Mouse (Mus musculus): Measurements from ENCODE around the gene Vps13d.

The Vps13d gene

DNA sequence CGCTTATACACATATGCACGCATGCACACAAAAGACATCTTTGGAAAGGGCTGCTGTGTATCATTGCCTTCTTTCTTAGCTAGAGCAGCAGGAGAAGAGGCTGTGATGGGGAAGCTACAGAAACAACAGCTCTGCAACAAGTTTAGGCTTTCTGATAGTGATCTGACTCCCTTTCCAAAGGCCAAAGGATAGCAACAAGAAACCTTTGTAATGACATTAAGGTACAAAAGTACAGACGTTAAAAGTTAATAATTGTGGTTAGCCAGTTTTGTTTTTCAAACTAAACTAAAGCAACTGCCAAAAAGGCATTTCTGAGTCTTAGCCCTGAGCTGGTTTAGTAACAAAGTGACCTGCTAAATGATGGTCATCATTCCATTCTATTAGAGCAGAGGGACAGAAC, 139.0 kb downstream of the Vps13d start:
- DNase-seq (ENCODE audit: low read depth, low spot score) = no peak
- Histone ChIP-seq H3K27me3 (ENCODE audit: control insufficient read depth, insufficient read depth, low read length, poor library complexity, severe bottlenecking) (no peaks in the 10 kb centered on the region), H3K36me3 (ENCODE audit: control insufficient read depth, insufficient read depth, low read length, poor library complexity, severe bottlenecking) (peaks cover 10% of the 10 kb centered on the region)

DNA sequence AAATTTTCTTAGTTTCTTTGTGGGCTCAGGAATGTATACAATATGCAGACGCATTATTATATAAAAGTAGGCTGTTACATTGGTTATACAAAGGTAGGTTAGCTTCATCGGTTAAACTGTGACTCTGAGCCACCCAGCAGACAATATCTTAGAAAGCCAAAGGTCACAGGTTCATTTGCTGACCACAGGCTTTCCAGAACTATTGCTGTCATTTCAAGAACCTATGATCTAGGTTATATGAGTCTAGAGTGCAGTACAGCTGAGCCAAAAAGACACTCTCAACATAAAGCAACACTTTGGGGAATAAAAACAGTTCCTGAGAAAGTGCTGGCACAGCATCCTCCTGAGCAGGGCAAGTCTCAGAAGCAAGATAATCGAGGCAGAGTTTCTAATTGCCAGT, 140.4 kb downstream of the Vps13d start:
- no peaks in the 10 kb centered on the region for H3K27me3 ChIP-seq (ENCODE audit: control insufficient read depth, insufficient read depth, low read length, poor library complexity, severe bottlenecking)

DNA sequence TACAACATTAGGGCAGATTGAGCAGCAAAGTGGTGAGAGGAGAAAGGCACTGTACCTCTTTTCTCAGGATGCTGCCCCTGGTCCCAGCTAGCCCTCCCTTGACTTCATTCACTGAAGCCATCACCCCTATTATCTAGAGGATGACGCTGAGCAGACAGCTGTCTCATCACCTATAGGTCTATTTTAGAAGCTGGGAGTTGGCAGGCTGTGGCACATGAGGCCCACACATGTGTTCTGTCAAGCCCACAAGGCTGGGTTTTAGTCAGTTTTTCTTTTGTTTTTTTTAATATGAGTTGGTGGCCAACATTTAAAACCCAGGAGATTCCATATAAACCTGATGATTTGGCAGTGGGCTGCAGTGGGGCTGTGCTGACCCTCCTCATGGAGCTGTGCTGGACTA, 142.1 kb downstream of the Vps13d start:
- DNase-seq (ENCODE audit: low read depth, low spot score) = no peak
- H3K36me3 ChIP-seq (ENCODE audit: control insufficient read depth, insufficient read depth, low read length, poor library complexity, severe bottlenecking) = peaks cover 7% of the 10 kb centered on the region
- no peaks in the 10 kb centered on the region for H3K27me3 ChIP-seq (ENCODE audit: control insufficient read depth, insufficient read depth, low read length, poor library complexity, severe bottlenecking)

More for the DNA sequence above, 140.4 kb downstream of the Vps13d start:
- peaks cover 7% of the 10 kb centered on the region for H3K36me3 ChIP-seq (ENCODE audit: control insufficient read depth, insufficient read depth, low read length, poor library complexity, severe bottlenecking)
- DNase-seq (ENCODE audit: low read depth, low spot score) = no peak

DNA sequence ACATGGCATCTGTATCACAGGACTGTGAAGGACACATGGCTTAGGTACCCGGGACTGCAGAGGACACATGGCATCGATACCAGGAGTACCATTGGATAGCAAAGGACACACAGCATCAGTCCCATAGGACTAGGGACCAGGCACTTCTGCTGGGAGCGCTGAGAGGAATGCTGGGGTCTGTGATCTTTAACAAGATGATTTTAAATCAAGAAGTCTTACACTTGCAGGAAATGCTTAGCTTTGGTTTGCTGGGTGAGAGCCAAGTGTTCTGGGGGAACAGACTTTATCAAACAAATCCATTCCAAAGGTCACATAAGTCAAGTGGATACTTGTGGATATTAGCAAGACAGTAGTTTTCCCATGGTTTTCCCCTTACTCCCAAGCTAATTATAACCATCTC, 142.5 kb downstream of the Vps13d start:
- H3K27me3 ChIP-seq (ENCODE audit: control insufficient read depth, insufficient read depth, low read length, poor library complexity, severe bottlenecking) = no peaks in the 10 kb centered on the region
- no peak for DNase-seq (ENCODE audit: low read depth, low spot score)
- H3K36me3 ChIP-seq (ENCODE audit: control insufficient read depth, insufficient read depth, low read length, poor library complexity, severe bottlenecking) = peaks cover 7% of the 10 kb centered on the region

DNA sequence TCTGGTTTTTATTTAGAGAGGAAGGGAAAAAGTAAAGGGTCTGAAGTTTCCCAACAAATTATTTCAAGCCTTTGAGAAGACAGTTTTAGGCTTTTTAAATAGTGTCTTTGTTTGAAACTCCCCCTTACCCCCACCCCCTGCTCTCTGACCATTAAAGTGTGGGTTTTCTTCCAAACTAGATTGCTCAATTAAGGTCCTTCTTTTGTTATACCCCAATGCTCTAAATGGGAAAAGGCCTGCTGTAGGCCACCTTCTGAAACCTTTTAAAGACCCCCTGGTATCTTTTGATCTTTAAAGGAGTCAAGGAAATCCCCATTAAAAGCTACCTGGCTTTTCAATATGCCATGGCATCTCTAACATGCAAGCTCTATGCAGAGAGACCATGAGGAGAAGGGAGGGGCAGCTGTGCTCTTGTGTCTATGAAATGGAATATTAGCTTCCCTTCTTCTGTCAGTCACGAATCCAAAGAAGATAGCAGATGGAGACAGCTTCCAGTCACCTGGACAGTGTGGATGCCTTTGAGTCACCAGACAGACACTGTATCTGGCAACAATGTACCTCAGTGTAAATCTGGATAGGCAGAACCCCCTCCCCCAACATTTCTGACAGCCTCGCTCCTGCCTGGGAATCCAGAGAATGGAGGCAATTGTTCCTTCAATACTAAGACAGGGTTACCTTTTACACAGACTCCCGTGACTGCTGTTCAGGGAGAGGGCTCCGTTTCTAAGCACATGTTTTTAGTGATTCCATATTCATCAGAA, 143.4 kb downstream of the Vps13d start:
- peaks cover 6% of the 10 kb centered on the region; the same call in 1 of the 2 replicates for H3K36me3 ChIP-seq (ENCODE audit: control insufficient read depth, insufficient read depth, low read length, poor library complexity, severe bottlenecking)
- no peak for DNase-seq (ENCODE audit: low read depth, low spot score)
- no peaks in the 10 kb centered on the region for H3K27me3 ChIP-seq (ENCODE audit: control insufficient read depth, insufficient read depth, low read length, poor library complexity, severe bottlenecking)

DNA sequence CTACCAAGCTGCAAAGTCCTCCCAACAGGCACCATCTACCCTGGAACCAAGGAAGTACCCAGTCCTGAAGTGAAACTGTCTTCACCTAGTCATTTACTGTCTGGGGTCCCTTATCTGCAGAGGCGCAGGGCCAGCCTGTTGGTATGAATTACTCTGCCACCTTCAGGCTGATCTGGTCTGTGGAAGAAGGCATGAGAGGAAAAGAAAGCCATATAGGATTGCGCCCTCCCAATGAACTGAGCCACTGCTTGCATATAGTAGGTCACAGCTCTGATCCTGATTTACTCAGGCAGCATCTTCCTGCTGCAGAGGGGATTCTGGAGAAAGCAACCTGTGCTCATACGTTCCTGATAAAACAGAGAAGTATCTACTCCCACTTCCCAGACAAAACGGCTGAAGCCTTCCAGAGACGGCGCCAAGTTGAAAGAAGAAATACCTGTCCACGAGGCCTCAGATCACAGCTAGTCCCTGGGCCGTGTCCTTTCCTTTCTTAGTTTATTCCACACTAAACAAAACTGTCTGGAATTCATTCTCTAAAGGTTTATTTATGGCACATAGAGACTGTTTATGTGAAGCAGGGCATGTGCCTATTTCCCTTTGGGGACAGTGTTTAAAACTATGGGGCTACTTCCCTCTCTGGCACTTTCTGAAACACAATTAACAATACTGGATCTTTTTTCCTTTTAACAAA, 144.1 kb downstream of the Vps13d start:
- Histone ChIP-seq H3K36me3 (ENCODE audit: control insufficient read depth, insufficient read depth, low read length, poor library complexity, severe bottlenecking) (peaks cover 5% of the 10 kb centered on the region; the same call in 1 of the 2 replicates), H3K27me3 (ENCODE audit: control insufficient read depth, insufficient read depth, low read length, poor library complexity, severe bottlenecking) (no peaks in the 10 kb centered on the region)
- DNase-seq (ENCODE audit: low read depth, low spot score) = peak; percentile 18

DNA sequence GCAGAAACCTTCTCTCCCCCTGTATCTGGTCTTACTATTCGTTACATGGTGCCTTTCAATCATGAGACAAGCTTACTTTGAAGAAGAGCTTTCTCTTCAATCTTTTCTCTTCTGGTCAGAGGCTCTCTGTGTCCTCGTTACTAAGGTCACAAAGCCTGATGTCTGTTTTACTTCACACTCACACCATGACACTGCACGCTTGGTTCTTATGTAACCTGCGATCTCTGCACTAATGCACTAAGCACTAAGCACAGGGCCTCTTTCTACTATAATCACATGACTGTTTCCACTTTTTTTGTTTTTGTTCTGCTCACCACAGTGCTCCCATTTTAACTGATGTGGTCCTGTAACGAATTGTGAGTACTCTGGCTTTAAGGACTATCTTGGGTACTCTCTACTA, 146.8 kb downstream of the Vps13d start:
- Histone ChIP-seq H3K27me3 (ENCODE audit: control insufficient read depth, insufficient read depth, low read length, poor library complexity, severe bottlenecking) (no peaks in the 10 kb centered on the region), H3K36me3 (ENCODE audit: control insufficient read depth, insufficient read depth, low read length, poor library complexity, severe bottlenecking) (peaks cover 4% of the 10 kb centered on the region; the same call in 1 of the 2 replicates)
- no peak for DNase-seq (ENCODE audit: low read depth, low spot score)

DNA sequence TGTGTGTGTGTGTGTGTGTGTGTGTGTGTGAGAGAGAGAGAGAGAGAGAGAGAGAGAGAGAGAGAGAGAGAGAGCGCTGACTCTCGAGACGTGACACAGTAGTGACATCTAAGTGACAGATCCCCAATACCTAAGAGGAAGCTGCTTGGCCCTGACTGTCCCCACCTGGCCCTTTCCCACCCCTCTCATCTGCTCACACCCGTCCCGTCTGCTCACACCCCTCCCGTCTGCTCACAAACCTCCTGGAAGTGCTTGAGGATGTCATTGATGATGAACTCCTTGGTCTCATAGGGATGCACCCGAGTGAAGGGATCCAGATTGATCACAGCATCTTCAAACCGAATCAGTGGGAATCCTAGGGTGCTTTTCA, 148.8 kb downstream of the Vps13d start:
- Histone ChIP-seq H3K27me3 (ENCODE audit: control insufficient read depth, insufficient read depth, low read length, poor library complexity, severe bottlenecking) (no peaks in the 10 kb centered on the region), H3K36me3 (ENCODE audit: control insufficient read depth, insufficient read depth, low read length, poor library complexity, severe bottlenecking) (0 out of 2 replicates have a peak, but pooled peaks cover 3% of the 10 kb centered on the region)
- no peak for DNase-seq (ENCODE audit: low read depth, low spot score)

DNA sequence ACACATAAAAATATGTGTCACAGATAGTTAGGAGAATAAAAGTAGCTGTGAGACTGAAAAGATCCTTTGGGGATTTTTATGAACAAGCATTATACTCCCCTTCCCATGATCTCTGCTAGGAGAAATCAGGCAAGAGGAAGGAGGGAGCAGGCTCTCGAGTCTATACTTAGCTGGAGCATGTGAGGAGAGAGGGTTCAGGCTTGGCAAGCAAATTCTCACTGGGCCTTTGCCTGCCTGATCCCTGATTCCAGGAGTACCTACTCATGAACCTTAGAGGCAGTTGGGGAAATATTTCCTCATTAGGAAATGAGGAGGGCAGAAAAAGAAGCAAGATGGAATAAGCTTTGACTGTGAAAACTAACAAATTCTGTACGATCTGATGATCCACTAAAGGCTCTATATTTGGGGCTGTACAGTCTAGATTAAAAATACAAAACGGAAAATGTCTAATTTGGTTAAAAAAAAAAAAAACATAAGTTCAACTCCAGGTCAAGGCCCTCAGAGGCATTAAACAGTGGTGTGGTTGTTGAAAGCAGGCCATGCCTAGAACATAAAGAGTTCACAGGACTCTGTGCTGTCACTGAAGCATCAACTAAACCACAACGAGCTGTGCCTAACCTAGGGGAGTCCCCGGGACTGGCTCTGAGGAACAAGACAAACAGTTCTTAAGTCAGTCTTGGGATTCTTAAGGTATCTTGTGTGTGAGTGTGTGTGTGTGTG, 149.3 kb downstream of the Vps13d start:
- peak; percentile 83 for DNase-seq (ENCODE audit: low read depth, low spot score)
- Histone ChIP-seq H3K36me3 (ENCODE audit: control insufficient read depth, insufficient read depth, low read length, poor library complexity, severe bottlenecking) (0 out of 2 replicates have a peak, but pooled peaks cover 3% of the 10 kb centered on the region), H3K27me3 (ENCODE audit: control insufficient read depth, insufficient read depth, low read length, poor library complexity, severe bottlenecking) (no peaks in the 10 kb centered on the region)

DNA sequence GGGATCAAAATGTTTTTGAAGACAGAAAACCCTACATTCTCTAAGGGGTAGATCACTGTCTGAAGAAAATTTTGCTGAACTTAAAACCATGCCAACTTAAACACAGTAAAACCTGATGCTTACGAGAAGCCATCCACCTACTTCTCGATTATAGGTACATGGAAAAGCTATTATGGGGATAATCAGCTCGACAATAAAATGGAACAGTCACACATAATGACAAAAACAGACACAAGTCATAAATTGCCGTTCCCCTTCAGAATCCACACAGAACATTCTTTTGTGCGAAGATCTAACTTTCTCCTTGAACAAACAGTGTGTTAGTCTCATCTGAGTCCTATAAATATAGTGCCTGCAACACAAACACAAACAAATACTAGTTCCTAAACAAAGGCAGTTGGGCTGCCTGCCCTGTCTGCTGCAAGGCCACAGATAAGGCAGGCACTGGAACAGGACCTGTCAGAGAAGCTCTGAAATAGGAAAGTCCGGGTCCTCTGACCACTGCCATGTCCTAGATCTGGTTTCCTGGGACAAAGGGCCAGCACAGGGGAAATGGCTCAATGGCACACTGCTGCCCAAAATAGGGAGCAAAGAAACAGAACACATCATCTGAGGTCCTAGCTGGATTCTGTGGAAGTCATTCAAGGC, 153.5 kb downstream of the Vps13d start:
- Histone ChIP-seq H3K27me3 (ENCODE audit: control insufficient read depth, insufficient read depth, low read length, poor library complexity, severe bottlenecking) (no peaks in the 10 kb centered on the region), H3K36me3 (ENCODE audit: control insufficient read depth, insufficient read depth, low read length, poor library complexity, severe bottlenecking) (peaks cover 2% of the 10 kb centered on the region; the same call in 1 of the 2 replicates)
- DNase-seq (ENCODE audit: low read depth, low spot score) = no peak

DNA sequence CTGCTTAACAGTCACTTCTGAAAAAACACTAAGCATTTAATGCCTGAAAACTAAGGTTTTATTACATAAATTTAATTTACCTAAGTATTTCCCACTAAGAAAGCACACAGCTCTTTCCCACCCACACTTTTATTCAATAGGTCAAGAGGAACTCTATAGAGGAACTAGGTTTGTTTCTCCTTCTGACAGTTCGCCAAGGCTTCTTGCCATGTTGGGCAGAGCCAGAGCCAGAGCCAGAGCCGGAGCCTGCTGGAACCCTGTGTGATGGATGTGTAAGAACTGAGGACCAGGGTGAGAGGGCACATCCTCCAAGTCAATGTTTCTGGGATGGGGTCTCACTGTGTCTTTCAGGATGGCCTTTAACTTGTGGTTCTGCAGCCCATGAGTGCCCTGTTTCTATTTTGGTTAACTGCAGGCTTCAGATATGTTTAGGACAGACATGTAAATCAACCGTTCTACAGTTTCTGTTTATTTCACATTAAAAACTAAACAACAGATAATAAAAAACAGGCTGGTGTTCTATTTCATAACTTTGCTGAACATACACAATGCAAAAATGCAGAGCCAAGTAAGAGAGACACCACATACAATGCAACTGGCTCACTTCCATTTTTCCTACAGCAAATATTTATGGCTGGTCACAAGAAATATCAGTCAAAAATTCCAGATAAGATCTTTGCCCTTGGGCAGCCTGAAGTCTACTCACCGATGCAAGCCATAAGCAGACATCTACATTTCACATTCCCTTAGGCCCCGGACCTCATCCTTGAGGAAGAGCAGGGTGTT, 157.0 kb downstream of the Vps13d start:
- no peaks in the 10 kb centered on the region for H3K27me3 ChIP-seq (ENCODE audit: control insufficient read depth, insufficient read depth, low read length, poor library complexity, severe bottlenecking)
- H3K36me3 ChIP-seq (ENCODE audit: control insufficient read depth, insufficient read depth, low read length, poor library complexity, severe bottlenecking) = no peaks in the 10 kb centered on the region; the same call in none of the 2 replicates
- no peak for DNase-seq (ENCODE audit: low read depth, low spot score)

DNA sequence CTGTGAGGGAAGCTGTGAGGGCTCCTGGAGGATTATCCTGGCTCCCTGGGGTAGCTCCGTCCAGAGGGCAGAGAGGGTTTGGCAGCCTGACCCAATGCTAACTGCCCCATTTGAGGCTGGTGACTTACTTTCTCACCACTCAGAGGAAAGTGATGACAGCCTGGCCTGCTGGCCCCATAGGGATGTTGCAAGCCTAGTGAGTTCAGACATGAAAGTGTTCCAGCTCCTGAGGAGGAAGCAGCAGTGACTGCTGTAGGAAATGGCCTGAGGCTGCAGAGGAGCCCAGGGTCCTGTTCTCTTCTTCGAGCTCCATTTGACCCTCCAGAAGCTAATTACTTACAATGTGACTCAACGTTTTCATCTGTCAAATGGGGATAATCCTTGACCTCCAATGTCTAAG, 157.8 kb downstream of the Vps13d start:
- no peaks in the 10 kb centered on the region for H3K27me3 ChIP-seq (ENCODE audit: control insufficient read depth, insufficient read depth, low read length, poor library complexity, severe bottlenecking)
- H3K36me3 ChIP-seq (ENCODE audit: control insufficient read depth, insufficient read depth, low read length, poor library complexity, severe bottlenecking) = no peaks in the 10 kb centered on the region; the same call in none of the 2 replicates
- DNase-seq (ENCODE audit: low read depth, low spot score) = no peak

DNA sequence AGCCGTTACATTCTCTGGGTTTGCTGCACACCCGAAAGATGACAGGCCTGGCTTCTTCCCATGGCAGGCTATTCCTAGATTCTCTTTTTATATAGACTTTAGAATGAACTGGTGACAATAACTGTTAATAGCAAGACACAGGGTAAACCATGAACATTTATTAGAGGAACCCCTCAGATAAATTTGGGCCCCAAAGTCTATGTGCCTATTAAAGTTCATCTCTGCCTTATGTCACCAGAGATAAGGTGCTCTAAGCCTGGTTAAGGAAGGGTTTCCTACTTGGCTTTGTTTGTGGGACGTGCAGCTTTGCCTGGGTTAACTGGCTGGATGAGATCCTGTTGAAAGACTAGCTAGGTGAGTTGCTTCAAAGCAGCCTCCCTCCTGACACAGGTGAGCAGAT, 159.4 kb downstream of the Vps13d start:
- no peaks in the 10 kb centered on the region; the same call in none of the 2 replicates for H3K36me3 ChIP-seq (ENCODE audit: control insufficient read depth, insufficient read depth, low read length, poor library complexity, severe bottlenecking)
- DNase-seq (ENCODE audit: low read depth, low spot score) = no peak
- H3K27me3 ChIP-seq (ENCODE audit: control insufficient read depth, insufficient read depth, low read length, poor library complexity, severe bottlenecking) = no peaks in the 10 kb centered on the region

All from splenic B cell, adult 2 months (primary cell).